Mouse (Mus musculus): ENCODE measurements around the gene Irak4. TPM values are rescaled to one million over a fixed set of nuclear protein-coding genes. Genes with fewer than 3 reads are reported as not detected.
A peak's percentile ranks its signal among the peaks of the same experiment; 100 is the strongest.

Gene Irak4
- polyA plus RNA-seq, 1 experiment: 16.9 TPM

DNA sequence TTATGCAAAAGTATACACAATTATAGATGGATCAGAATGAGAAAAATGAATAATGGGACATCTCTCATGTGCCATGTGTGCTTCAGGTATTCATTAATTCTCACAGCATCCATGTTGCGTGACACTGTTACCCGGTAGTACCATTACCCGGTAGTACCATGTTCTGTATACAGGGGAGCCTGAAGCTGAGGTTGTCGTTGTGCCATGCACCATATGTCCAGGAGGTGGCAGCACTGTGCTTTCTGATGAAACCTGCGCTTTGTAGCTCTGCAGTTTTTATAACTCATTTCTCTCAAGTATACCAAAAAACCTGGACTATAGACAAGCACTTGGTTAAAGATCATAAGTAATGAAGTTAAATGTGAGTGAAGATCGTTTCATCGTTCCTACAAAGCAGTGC lies 14.0 kb downstream of the Irak4 start:
- 12% methylated on average over 7 of the region's 7 CpGs for WGBS
- DNase-seq (ENCODE audit: low read depth, low spot score): peak; percentile 70

DNA sequence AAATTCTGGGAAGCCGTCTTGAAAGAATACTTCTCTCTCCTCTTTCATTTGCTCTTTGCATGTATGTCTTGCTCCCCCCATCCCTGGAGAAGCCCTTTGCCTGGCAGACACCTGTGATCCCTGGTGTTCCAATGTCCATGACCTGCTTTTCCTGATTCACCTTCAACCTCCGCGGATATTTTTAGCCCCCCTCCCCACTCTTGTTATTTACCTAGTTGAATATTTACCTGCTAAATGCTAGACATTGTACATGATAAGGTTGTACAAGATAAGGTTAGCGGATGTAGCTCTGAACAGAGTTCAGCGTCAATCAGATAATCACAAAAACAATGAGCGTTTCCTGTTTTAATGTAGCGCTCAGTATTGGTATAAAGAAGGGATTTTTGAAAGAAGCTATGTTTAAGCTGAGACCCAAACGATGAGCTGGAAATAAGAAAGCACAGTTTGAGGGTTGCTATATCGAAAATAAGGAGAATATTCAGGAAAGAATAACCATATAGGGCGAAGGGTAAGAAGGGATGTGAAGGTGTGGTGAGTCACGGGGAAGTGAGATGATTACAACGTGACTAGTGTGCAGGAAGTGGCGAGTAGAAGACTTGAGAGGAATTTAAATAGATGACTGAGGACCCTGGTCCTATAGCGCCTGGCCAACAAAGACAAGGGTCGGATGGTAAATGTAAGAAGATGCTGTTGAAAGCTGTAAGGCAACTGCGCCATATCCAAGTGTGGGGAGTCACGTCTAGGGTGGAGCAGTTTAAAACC lies 15.6 kb downstream of the Irak4 start:
- WGBS: 38% methylated on average over 17 of the region's 17 CpGs
- no peak for DNase-seq (ENCODE audit: low read depth, low spot score)

DNA sequence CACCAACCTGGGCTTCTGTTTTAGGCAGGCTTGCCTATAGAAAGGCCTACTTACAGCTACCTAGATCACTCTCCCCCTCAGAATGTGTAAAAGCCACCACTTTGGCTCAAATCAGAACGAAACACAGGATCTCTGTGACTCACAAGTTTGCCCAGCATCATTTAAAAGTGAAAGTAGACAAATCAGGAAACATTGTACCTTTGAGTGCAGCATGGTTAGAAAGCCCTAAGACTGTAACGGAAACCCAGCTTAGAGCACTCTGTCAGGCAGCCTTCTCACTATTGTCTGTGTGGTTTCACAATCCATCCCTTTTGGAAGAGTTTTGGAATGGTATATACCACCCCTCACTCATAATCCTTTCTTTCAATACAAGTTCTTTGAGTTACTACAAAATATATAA lies 21.5 kb downstream of the Irak4 start:
- no peak for DNase-seq (ENCODE audit: low read depth, low spot score)
- WGBS: 73% methylated on average over 2 of the region's 2 CpGs

DNA sequence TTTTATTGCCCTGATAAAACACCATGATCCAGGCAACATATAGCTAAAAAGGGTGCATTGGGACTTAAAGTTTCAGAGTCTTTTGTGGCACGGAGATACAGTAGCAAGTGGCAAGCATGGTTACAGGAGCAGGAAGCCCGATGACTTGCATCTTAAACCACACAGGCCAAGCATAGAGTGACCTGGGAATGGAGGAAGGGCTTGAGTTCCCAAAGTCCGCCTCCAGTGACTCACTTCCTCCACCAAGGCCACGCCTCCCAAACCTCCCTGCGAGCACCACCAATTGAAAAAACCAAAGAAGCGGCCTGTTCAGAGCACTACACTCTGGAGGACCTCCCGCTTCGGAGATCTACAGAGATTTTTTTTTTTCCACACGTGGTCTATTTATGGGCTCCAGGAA lies 22.4 kb downstream of the Irak4 start:
- no peak for DNase-seq (ENCODE audit: low read depth, low spot score)
- WGBS: 77% methylated on average over 9 of the region's 9 CpGs

DNA sequence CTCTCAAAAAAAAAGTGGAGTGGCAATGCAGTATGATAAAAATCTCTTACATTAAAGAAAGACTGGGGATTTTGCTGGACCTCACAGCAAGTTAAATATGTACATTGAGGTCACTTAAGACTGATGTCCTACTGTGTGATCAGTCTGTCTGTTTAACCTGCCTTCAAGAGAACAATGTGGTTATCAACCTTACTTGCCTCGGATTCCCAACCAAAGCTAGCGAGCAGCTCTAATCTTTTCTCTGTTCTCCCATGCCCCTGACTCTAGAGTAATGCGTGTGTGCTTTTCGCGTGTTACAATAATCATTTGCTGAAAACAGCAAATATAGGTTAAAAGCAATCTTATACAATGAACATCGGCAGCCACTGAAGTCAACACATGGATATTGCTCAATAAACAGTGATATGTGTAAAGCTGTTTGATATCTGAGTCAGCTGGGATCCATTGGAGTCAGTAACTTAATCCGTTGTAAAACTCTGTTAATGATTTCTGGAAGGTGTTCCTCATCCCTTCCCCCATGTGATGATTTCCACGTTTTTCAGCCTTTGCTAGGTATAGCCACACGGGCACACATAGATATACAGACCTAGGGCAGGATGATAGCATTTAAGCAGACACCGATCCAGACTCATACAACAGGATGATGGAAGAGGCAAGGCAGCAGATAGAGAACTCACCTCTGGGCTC lies 25.2 kb downstream of the Irak4 start:
- DNase-seq (ENCODE audit: low read depth, low spot score): peak; percentile 70
- 36% methylated on average over 10 of the region's 10 CpGs for WGBS

DNA sequence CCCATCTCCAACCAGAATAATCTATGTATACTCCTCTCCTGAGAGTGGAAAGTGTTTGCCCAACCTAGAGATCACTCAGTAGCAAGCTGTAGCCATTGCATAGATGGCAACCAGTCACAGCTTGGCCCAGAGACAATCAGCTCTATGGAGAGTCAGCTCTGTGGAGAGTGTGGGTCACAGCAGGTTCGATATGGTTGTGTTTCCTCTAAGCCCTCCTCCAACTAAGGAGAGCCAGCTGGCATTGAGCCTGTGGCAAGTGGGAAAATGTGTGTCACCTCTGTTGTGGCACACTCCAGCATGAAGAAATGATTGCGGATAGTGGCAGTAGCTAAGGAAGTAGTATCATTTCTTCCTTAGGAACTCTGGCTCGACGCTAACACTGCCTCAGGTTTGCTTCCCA lies 28.1 kb downstream of the Irak4 start:
- DNase-seq (ENCODE audit: low read depth, low spot score): no peak
- WGBS: 27% methylated on average over 4 of the region's 4 CpGs

DNA sequence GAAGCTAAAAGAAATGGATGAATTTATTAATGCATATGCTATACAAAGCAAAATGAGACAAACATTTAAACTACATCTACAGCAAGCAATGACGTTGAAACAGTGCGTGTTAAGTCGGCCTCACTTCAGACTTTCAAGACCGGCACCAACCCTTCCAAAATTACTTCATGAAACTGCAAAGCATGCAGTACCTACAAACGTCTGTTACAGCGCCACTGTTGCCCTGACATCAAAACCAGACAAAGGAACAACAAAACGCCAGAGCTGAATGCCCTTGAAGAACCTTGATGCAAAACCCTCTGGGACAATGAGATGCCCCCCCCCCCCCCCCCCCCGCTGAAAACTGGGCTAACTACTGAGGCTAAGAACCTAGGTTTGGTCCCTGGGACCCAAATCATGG lies 29.3 kb downstream of the Irak4 start:
- WGBS: 79% methylated on average over 8 of the region's 8 CpGs
- DNase-seq (ENCODE audit: low read depth, low spot score): no peak

DNA sequence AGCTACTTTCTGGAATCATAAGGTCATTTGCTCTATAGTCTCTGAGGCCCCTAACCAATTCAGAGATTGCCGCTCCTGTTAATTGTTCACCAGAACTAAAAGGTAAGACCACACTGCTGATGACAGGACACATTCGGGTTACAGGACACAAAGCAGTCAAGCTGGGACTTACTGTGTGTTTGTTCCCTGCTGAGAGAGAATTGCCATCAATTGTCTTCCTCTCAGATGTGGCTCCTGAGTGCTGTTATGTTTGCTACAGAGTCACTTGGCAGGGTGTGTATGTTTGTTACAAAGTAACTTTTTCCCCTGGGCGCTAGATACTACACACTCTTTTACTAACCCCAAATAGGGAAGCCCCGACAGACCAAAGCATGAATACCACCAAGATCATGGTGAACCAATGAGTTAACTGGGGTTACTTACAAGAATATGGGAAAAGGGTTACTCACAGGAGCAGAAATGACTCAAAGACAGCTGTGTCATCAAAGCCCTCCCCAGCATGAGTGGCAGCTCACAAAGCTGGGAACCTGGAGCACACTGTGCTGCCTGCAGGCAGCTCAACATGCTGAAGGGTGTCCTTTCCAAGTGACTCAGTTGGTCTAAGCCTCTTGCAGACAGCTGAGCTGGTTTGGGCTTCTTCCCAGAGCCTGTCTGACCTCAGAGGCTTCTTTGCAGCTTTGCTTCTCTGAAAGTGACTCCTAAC lies 31.3 kb downstream of the Irak4 start:
- WGBS: 35% methylated on average over 4 of the region's 4 CpGs

DNA sequence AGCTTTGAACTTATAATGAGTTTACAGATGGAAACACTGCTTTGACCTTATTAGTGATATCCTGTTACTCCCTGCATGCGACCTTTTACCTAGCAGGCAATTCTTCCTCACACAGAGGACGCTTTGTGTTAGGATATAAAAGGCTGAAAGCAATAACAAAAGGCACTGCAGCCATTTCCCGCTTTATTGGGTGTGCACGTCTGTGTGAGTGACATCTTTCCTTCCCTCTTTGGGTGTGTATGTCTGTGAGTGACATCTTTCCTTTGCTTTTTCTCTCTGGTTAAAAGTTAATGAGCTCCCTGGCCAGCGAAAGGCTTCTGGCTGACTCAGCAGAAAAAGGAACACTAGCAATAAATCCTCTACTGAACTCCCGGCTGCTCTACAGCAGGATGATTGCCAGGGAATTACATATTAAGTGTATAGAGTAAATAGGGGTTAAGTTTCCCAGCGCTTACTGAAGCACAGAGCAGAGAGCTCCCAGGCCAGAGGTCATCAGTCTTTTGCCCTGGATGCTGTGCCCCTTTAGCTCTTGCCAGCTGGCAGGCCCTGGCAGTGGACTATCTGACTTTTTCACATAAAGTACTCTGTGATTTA lies 38.7 kb downstream of the Irak4 start:
- no peak for DNase-seq (ENCODE audit: low read depth, low spot score)
- WGBS: 24% methylated on average over 7 of the region's 7 CpGs

More for the DNA sequence above, 31.3 kb downstream of the Irak4 start:
- no peak for DNase-seq (ENCODE audit: low read depth, low spot score)

DNA sequence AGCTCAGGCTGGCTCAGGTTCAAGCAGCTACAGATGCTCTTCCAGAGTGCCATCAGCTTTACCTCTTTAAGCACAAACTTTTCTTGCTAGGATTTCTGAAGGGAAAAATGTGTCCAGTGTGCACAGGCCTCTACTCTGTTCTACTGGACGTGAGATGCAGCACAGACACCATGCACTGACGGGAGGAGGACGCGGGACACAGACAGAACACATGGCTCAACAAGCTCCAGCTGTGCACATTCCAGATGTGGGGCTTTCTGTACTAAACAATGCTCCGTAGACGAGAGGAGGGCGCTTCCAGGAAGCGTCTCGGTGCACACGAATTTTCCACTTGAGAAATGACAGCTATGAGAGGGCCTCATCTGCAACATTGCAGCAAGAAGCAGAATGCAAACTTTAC lies 39.7 kb downstream of the Irak4 start:
- 70% methylated on average over 10 of the region's 10 CpGs for WGBS
- no peak for DNase-seq (ENCODE audit: low read depth, low spot score)

DNA sequence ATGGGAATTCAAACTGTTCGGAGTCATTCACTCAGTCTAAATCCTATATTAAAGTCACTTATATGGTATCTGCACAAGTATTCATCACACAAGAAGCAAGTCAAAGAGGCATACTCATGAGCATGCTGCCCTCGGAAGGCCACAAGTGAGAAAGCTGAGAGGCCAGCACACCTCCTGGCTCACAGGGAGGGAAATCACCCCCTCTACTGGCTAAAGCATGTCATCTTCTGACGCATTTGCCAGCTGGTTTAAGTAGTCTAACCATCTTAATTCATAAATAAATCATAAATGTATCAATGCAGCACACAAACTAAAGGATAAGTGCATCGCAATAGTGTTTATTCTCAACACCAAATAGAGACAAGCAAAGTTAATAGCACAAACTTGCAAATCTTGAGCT lies 41.3 kb downstream of the Irak4 start:
- 71% methylated on average over 4 of the region's 4 CpGs for WGBS
- DNase-seq (ENCODE audit: low read depth, low spot score): no peak

DNA sequence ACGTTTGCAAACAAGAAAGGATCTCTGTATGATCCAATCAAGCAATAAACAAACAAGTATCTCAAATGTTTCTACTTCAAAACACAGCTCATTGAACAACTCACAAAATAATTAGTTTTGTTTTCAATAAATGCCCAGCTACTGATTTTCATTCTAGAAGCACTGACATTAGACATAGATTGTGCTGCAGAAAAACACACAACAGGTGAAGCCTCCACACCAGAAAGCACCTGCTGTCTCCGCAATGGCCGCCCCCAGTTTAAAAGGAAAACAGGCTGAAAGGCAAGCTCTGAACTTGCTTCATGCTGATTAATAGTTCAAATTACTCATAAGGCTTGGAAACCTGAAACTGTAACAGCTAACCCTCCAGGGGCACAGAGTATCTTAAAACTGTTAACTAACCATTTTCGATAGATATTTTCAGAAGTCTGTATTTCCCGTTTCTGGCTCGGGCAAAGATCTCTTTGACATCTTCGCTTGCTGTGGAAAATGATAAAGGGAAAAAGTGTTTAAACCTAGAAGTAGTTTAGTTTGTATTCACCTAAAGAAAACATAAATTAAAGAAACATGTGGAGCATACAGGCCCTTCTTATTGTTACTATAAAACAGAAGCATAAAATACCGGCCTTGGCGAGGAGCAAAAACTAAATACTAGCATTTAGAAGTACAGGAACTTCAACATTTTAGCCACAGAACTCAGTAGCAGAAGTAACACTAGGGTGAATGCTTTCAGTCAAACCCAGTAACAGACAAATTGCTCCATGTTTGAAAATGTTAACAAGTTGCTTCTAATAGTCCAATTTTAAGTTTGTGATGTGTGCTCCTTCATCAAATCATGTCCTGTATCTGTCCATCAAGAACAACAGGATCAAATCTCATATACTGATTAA lies 44.6 kb downstream of the Irak4 start:
- WGBS: 47% methylated on average over 9 of the region's 9 CpGs
- no peak for DNase-seq (ENCODE audit: low read depth, low spot score)

DNA sequence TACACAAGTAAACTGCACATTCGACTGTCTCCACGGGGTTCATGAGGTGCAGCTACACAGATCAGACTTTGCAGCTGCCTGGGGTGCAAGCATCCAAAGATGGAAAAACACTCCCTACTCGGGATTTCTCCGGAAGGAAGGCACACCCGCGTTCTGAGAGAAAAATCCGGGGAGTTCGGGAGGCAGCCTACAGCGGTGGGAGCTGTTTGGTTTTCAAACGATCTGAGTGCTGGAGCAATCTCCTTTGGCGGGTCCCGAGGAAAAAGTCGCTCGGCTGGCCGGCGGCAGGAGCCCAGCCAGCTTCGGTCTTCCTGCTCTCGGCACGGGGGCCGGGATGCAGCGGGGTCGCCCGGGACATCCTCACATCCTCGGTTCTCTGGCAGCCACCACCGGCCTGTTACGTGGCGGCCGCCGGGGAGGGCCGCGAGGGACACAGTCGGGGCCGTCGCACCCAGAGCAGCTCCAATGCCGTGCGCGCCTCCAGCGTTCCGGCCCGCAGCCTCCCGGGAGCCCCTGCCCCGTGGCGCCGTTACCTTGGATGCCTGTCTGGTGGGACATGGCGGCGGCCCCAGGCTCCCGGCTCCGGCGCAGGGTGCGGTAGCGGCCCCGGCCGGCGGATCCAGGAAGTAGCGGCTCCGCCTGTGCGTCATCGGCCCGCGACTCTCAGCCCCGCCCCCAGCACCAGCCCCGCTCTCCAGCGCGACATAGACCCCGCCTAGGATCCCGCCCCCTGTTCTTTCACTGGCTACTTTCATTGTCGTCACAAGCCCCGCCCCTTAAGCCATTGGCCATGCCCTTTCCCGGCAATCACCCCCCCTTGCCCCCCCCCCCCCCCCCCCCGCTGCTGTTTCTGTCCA lies 46.0 kb downstream of the Irak4 start, which contains the start of gene Twf1:
TSS of gene Twf1 (minus strand) at position 671 of the 857 bp plus-strand sequence.
- 1% methylated on average over 69 of the region's 70 CpGs for whole genome bisulfite sequencing
- peak; percentile 90 for DNase-seq (ENCODE audit: low read depth, low spot score)

DNA sequence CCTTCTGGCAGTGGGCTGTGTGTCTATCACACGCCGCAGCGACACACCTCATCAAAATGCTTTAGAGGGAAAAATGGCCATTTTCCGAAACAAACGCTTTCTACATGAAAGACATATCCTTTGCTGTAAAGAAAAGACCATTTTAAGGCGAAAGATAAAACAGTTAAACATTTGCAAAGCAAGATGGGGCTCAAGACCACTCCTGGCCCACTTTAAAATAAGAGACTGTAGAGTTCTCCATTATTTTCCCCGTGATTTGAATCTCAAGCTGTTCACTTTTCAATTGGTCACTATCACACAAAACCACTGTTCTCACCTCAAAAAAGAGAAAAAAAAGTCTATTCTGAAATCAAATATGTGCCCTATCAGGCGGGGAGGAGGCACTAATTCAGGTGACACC lies 46.6 kb downstream of the Irak4 start:
- no peak for DNase-seq (ENCODE audit: low read depth, low spot score)
- WGBS: 9% methylated on average over 8 of the region's 8 CpGs

DNA sequence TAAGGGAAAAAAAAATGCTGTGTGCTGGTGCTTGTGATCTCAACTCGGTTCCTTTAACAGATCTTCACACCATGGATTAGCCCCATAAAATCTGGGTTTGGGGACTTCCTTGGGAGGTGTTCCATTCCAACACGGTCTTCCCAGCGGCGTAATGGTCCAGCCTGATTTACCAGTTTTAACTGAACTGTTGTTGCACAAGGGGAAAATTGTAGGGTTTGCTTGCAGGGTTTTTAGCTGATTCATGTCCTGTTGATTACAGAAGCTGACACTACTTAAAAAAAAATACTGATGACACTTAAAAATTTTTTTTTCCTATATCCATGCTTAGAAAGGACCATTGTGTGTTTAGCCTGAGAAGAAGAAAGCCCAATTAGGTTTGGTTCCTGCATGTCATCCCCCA lies 47.9 kb downstream of the Irak4 start:
- 29% methylated on average over 4 of the region's 4 CpGs for WGBS
- DNase-seq (ENCODE audit: low read depth, low spot score): no peak

DNA sequence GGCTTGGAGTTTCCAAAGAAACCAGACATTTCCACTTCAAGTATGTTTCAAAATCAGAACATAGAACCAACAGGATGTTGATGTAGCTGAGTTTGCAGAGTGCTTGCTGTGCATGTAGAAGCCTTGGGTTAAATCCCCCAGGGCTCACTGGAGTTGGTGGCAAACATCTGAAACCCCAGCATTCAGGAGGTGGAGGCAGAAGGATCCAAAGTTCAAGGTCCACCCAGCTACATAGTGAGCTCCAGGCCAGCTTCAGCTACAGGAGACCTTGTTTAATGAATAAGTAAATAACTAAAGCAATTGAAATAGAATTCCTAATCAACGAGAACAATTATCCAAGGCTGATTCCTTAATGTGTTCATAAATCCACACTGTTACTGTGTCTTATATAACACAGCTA lies 50.1 kb downstream of the Irak4 start:
- WGBS: 35% methylated on average over 1 of the region's 1 CpGs
- DNase-seq (ENCODE audit: low read depth, low spot score): no peak

DNA sequence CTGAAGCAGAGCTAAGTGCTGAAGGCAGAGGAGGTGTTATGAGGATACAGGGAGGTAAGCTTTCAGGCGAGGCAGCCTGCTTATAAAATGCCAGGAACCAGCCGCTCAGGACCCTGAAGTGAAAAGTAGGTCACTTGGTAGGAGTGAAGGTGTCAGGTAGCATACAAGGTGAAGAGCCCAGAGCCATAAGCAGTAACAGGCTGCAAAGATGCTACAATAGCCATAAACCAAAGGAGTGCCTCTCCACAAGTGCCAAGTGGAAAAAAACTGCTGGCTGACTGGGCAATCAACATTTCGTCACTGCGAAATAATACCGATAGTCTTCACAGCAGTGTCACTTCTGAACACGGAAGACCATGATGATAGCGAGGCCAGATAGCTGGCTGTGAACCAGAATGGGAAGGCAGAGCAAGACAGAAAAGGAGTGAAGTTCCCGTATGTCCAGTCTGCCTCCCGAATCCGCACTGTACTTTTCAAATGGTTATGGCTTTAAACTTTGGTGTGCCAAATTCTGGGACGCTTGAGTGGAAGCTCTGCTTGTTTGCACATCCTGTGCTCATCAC lies 56.8 kb downstream of the Irak4 start:
- WGBS: 30% methylated on average over 11 of the region's 11 CpGs
- no peak for DNase-seq (ENCODE audit: low read depth, low spot score)

DNA sequence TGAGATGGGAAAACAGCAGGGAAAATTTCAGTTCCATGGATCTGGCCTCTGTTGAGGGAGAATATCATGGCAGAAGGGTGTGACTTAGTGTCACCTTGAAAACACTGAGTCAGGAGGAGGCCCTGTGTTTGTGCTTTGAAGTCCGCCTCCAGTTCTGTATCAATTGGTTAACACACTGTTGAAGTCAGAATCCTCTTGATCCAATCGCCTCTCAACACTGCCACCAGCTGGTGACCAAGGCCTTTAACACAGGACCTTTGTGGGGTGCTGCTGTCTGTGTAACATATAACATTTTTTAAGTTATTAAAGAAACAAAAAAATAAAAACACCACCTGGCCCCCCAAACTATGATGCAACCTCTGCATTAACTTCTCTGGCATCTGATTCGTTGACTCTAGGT lies 57.9 kb downstream of the Irak4 start:
- WGBS: 14% methylated on average over 3 of the region's 3 CpGs
- DNase-seq (ENCODE audit: low read depth, low spot score): no peak

Measured in large intestine, adult 2 months (tissue).